Mouse (Mus musculus) B cell, adult 2 months (primary cell): ENCODE data around the gene Zbtb40.

Experiments
- DNase-seq, 2 experiments: peaks; one replicate each; pipeline ENCODE4 v3.0.0; 2022

Zbtb40 gene

GRCm38 (mm10) chr4:136969503-136970276 is 78.9 kb downstream of the Zbtb40 start:
- DNase-seq, result no peak

GRCm38 (mm10) chr4:136969096-136969495 is 79.5 kb downstream of the Zbtb40 start:
- DNase-seq, result no peak

- DNase-seq, result no peak
Measured at GRCm38 (mm10) chr4:136967511-136967910, 81.1 kb downstream of the Zbtb40 start.

GRCm38 (mm10) chr4:136966493-136967390 is 81.9 kb downstream of the Zbtb40 start:
- no peak for DNase-seq

- no peak for DNase-seq
Measured at GRCm38 (mm10) chr4:136964990-136965421, 83.6 kb downstream of the Zbtb40 start.

- DNase-seq, result no peak
Measured at GRCm38 (mm10) chr4:136962447-136962846, 86.2 kb downstream of the Zbtb40 start.

GRCm38 (mm10) chr4:136961642-136962285 is 86.8 kb downstream of the Zbtb40 start:
- no peak for DNase-seq

GRCm38 (mm10) chr4:136960581-136960980 is 88.0 kb downstream of the Zbtb40 start:
- DNase-seq, result no peak

GRCm38 (mm10) chr4:136960068-136960467 is 88.5 kb downstream of the Zbtb40 start:
- DNase-seq, result no peak

- DNase-seq, result no peak
Measured at GRCm38 (mm10) chr4:136956751-136957446, 91.7 kb downstream of the Zbtb40 start, which contains the start of gene Epha8. TSS of gene Epha8 (minus strand) at chr4:136956816.

- DNase-seq, result no peak
Measured at GRCm38 (mm10) chr4:136954562-136954961, 94.0 kb downstream of the Zbtb40 start.

GRCm38 (mm10) chr4:136949266-136949989 is 99.2 kb downstream of the Zbtb40 start:
- DNase-seq, result no peak

GRCm38 (mm10) chr4:136945397-136945796 is 103.2 kb downstream of the Zbtb40 start:
- no peak for DNase-seq

- DNase-seq, result no peak
Measured at GRCm38 (mm10) chr4:136944558-136945350, 103.8 kb downstream of the Zbtb40 start.

- DNase-seq, result no peak
Measured at GRCm38 (mm10) chr4:136943175-136943574, 105.4 kb downstream of the Zbtb40 start.

- DNase-seq, result no peak
Measured at GRCm38 (mm10) chr4:136942761-136943160, 105.8 kb downstream of the Zbtb40 start.

- DNase-seq, result no peak
Measured at GRCm38 (mm10) chr4:136937935-136938334, 110.7 kb downstream of the Zbtb40 start.

- no peak for DNase-seq
Measured at GRCm38 (mm10) chr4:136937344-136937743, 111.3 kb downstream of the Zbtb40 start.

GRCm38 (mm10) chr4:136934746-136935613 is 113.6 kb downstream of the Zbtb40 start:
- DNase-seq, result no peak

GRCm38 (mm10) chr4:136930474-136930873 is 118.1 kb downstream of the Zbtb40 start:
- no peak for DNase-seq
